Mouse (Mus musculus) E14TG2a.4 (cell line): Measurements from ENCODE around the gene Xlr5a.

Experiments
- CTCF ChIP-seq: conservative IDR thresholded peaks from 2 replicates; pipeline ENCODE4 v1.5.1; 2014; ENCODE audit warnings: low read length
- NANOG ChIP-seq: IDR thresholded peaks from 2 replicates; pipeline ENCODE4 v1.6.1; 2014; ENCODE audit warnings: borderline replicate concordance, low read length, mixed read lengths
- POU5F1 ChIP-seq: IDR thresholded peaks from 2 replicates; pipeline ENCODE4 v1.6.1; 2014; ENCODE audit warnings: low read length, borderline replicate concordance

- TF ChIP-seq CTCF (no peak), POU5F1 (no peak), NANOG (no peak)
These were observed 49.3 kb upstream of the Xlr5a start for GRCm38 (mm10) chrX:73342068-73342467.
